Mouse (Mus musculus): ENCODE data around the gene Olfr1051. TPM values are rescaled to one million over a fixed set of nuclear protein-coding genes. Genes with fewer than 3 reads are reported as not detected.

Olfr1051 gene
- polyA plus RNA-seq (2012; rRNA removed): not detected in 2 replicates

DNA sequence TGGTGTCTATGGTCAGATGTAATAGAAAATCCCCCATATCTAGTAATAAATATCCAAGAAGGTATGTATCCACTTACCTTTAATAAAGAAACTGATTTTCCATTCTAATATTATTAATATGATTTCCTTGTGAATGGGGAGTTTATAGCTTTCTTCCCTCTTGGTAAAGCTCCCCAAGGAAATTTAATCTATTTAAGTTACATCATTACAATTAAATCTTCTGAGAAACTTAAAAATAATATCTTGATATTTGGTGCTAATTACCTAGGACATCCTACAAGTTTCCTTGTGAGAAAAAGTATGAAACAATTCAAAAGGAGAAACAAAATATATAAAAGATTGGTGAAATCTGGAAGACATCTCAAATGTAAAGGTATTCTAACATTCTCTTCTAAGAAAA lies at the start of gene Olfr1051:
TSS of gene Olfr1051 (minus strand) at position 101 of the 400 bp plus-strand sequence.

DNA sequence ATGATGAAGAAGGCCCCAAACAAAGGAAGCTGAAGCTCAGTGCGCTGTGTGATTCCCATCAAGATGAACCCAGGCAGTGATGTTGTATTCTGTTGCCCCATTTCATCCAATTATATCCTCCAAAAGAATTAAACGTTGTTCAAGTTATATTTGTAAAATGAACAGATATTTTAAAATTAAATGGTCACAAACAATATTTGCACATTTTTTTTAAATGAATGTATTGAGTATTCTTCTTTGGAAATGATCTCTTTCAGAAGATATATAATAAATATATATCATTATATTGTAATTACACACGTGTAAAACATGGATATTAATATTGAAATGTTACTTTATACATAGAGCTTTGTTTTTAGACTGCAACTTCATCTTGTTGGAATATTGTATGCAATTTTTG lies 36.3 kb upstream of the Olfr1051 start, which contains the start of gene Olfr1053:
TSS of gene Olfr1053 (minus strand) at position 101 of the 400 bp plus-strand sequence.

DNA sequence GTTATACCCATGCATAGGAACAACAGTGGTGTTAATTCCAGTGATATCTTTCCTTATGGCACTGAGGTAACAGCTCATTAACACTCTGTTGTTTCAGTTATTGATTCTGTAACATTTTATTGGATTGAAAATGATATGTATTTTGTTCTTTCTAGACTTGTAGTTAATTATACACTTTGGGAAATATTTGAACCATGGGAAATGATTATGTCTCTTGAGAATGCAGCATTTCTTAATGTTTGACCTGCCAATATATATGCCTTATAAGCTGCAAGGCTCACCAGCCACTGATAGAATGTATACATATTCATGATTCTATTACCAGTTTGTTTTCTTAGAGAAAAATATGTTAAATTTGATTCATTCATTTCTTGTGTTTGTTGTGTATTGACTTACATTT lies 13.3 kb upstream of the Olfr1051 start, which contains the start of gene Olfr1052:
TSS of gene Olfr1052 (plus strand) at position 301 of the 400 bp plus-strand sequence.

GRCm38 (mm10) chr2:86258228-86258627 lies 20.7 kb downstream of the Olfr1051 start, which contains the start of gene Olfr1049:
Gene Olfr1049, minus strand, starts transcription at chr2:86258328.

GRCm38 (mm10) chr2:86240189-86240588 lies 38.7 kb downstream of the Olfr1051 start, which contains the start of gene Olfr1048:
Gene Olfr1048, minus strand, starts transcription at chr2:86240289.

GRCm38 (mm10) chr2:86231301-86231700 lies 47.6 kb downstream of the Olfr1051 start, which contains the start of gene Olfr1047:
Gene Olfr1047, minus strand, starts transcription at chr2:86231401.

Other genes starting within 250 kb of the Olfr1051 start
- 0.02 TPM in 1 of 2 replicates, not detected in the other for gene Olfr1034, start 233.2 kb downstream of the Olfr1051 start, polyA plus RNA-seq (2012; rRNA removed)
- not detected in 2 replicates for gene Olfr1036, start 205.1 kb downstream of the Olfr1051 start, polyA plus RNA-seq (2012; rRNA removed)
- not detected in 2 replicates for gene Olfr1037, start 191.7 kb downstream of the Olfr1051 start, polyA plus RNA-seq (2012; rRNA removed)
- not detected in 2 replicates for gene Olfr1039, start 143.2 kb downstream of the Olfr1051 start, polyA plus RNA-seq (2012; rRNA removed)
- gene Olfr1040, start 132.4 kb downstream of the Olfr1051 start, polyA plus RNA-seq (2012; rRNA removed): not detected in 2 replicates
- gene Olfr1042, start 117.2 kb downstream of the Olfr1051 start, polyA plus RNA-seq (2012; rRNA removed): not detected in 2 replicates
- gene Olfr1043, start 111.6 kb downstream of the Olfr1051 start, polyA plus RNA-seq (2012; rRNA removed): not detected in 2 replicates
- gene Olfr1044, start 101.3 kb downstream of the Olfr1051 start, polyA plus RNA-seq (2012; rRNA removed): not detected in 2 replicates
- not detected in 2 replicates for gene Olfr52, start 93.4 kb downstream of the Olfr1051 start, polyA plus RNA-seq (2012; rRNA removed)
- not detected in 2 replicates for gene Olfr1045, start 76.1 kb downstream of the Olfr1051 start, polyA plus RNA-seq (2012; rRNA removed)
- not detected in 2 replicates for gene Olfr1046, start 59.8 kb downstream of the Olfr1051 start, polyA plus RNA-seq (2012; rRNA removed)
- gene Olfr1047, start 47.7 kb downstream of the Olfr1051 start, polyA plus RNA-seq (2012; rRNA removed): not detected in 2 replicates
- gene Olfr1048, start 38.8 kb downstream of the Olfr1051 start, polyA plus RNA-seq (2012; rRNA removed): not detected in 2 replicates
- not detected in 2 replicates for gene Olfr1049, start 20.8 kb downstream of the Olfr1051 start, polyA plus RNA-seq (2012; rRNA removed)
- not detected in 2 replicates for gene Olfr1052, start 13.4 kb upstream of the Olfr1051 start, polyA plus RNA-seq (2012; rRNA removed)
- gene Olfr1053, start 36.2 kb upstream of the Olfr1051 start, polyA plus RNA-seq (2012; rRNA removed): not detected in 2 replicates
- not detected in 2 replicates for gene Olfr1054, start 56.3 kb upstream of the Olfr1051 start, polyA plus RNA-seq (2012; rRNA removed)
- not detected in 2 replicates for gene Olfr1055, start 71.2 kb upstream of the Olfr1051 start, polyA plus RNA-seq (2012; rRNA removed)
- gene Olfr1056, start 83.4 kb upstream of the Olfr1051 start, polyA plus RNA-seq (2012; rRNA removed): not detected in 2 replicates
- gene Olfr1057, start 99.3 kb upstream of the Olfr1051 start, polyA plus RNA-seq (2012; rRNA removed): not detected in 2 replicates
- gene Olfr1058, start 109.5 kb upstream of the Olfr1051 start, polyA plus RNA-seq (2012; rRNA removed): not detected in 2 replicates
- not detected in 2 replicates for gene Olfr1061, start 135.0 kb upstream of the Olfr1051 start, polyA plus RNA-seq (2012; rRNA removed)
- gene Olfr1062, start 147.7 kb upstream of the Olfr1051 start, polyA plus RNA-seq (2012; rRNA removed): not detected in 2 replicates
- gene Olfr1065, start 171.5 kb upstream of the Olfr1051 start, polyA plus RNA-seq (2012; rRNA removed): not detected in 2 replicates
- not detected in 2 replicates for gene Olfr1066, start 177.2 kb upstream of the Olfr1051 start, polyA plus RNA-seq (2012; rRNA removed)
- gene Olfr228, start 208.3 kb upstream of the Olfr1051 start, polyA plus RNA-seq (2012; rRNA removed): not detected in 2 replicates
- not detected in 2 replicates for gene Olfr1076, start 229.4 kb upstream of the Olfr1051 start, polyA plus RNA-seq (2012; rRNA removed)

Data from stomach, adult 2 months (tissue).